Mouse (Mus musculus): ENCODE measurements at regions not wholly inside any gene's neighbourhood (a gene's known extent, or its start where the extent isn't known, plus 50 kb on each side); places are given as distances from the start of the nearest gene placed in this dataset.

GRCm38 (mm10) chr4:82129471-82129870 lies 576.1 kb downstream of the Nfib start:
- Histone ChIP-seq H3K27ac (ENCODE audit: control insufficient read depth, low read depth, low read length) (no peak overlapping the region), H3K27me3 (ENCODE audit: control insufficient read depth in 1 of 2, insufficient read depth in 2 of 2, low read length in 2 of 2) (no peaks in the 10 kb centered on the region), H3K4me3 (ENCODE audit: control insufficient read depth in 1 of 2, insufficient read depth in 1 of 2, low read depth in 2 of 2, low read length in 2 of 2) (no peak overlapping the region), H3K9me3 (replicated peaks; ENCODE audit: insufficient read depth, low read length) (no peaks in the 10 kb centered on the region), H3K79me2 (ENCODE audit: control insufficient read depth, insufficient read depth, low read length, poor library complexity) (no peaks in the 10 kb centered on the region), H3K4me1 (ENCODE audit: control insufficient read depth in 1 of 2, insufficient read depth in 2 of 2, low read length in 2 of 2) (no peaks in the 10 kb centered on the region), H3K9ac (ENCODE audit: control insufficient read depth, low read depth, low read length, poor library complexity, severe bottlenecking) (no peak overlapping the region), H3K36me3 (ENCODE audit: control insufficient read depth in 1 of 2, insufficient read depth in 2 of 2, low read length in 2 of 2) (no peaks in the 10 kb centered on the region)
- no peak for TF ChIP-seq CHD2 (IDR thresholded peaks at IDR 0.05; ENCODE audit: low read length)
- TF ChIP-seq TBP (IDR thresholded peaks at IDR 0.05; ENCODE audit: low read depth, low read length): no peak
- no peak for TF ChIP-seq ELF1 (IDR thresholded peaks at IDR 0.05; ENCODE audit: low read depth, low read length)
- TF ChIP-seq CTCF (IDR thresholded peaks at IDR 0.05 in 2 of 3, conservative IDR thresholded peaks at IDR 0.05 in 1 of 3; ENCODE audit: control insufficient read depth in 1 of 3, insufficient read depth in 1 of 3, low read depth in 2 of 3, low read length in 3 of 3, poor library complexity in 1 of 3, severe bottlenecking in 1 of 3): no peak
- TF ChIP-seq EP300 (IDR thresholded peaks at IDR 0.05; ENCODE audit: low read depth in 1 of 2, low read length in 2 of 2): no peak
- no peak for TF ChIP-seq SMC3 (IDR thresholded peaks at IDR 0.05; ENCODE audit: low read depth, low read length)
- TF ChIP-seq ZNF384 (IDR thresholded peaks at IDR 0.05; ENCODE audit: low read depth, low read length): no peak
- TF ChIP-seq MEF2A (IDR thresholded peaks at IDR 0.05; ENCODE audit: extremely low read depth, insufficient replicate concordance, low read depth, low read length, poor library complexity, severe bottlenecking): no peak
- DNase-seq (ENCODE audit: low read depth, low spot score): no peak

- Histone ChIP-seq H3K36me3 (ENCODE audit: control insufficient read depth in 1 of 2, insufficient read depth in 2 of 2, low read length in 2 of 2) (no peaks in the 10 kb centered on the region), H3K27ac (ENCODE audit: control insufficient read depth, low read depth, low read length) (no peak overlapping the region), H3K27me3 (ENCODE audit: control insufficient read depth in 1 of 2, insufficient read depth in 2 of 2, low read length in 2 of 2) (no peaks in the 10 kb centered on the region), H3K4me3 (ENCODE audit: control insufficient read depth in 1 of 2, insufficient read depth in 1 of 2, low read depth in 2 of 2, low read length in 2 of 2) (no peak overlapping the region), H3K9ac (ENCODE audit: control insufficient read depth, low read depth, low read length, poor library complexity, severe bottlenecking) (no peak overlapping the region), H3K9me3 (replicated peaks; ENCODE audit: insufficient read depth, low read length) (no peaks in the 10 kb centered on the region), H3K4me1 (ENCODE audit: control insufficient read depth in 1 of 2, insufficient read depth in 2 of 2, low read length in 2 of 2) (no peaks in the 10 kb centered on the region), H3K79me2 (ENCODE audit: control insufficient read depth, insufficient read depth, low read length, poor library complexity) (no peaks in the 10 kb centered on the region)
- no peak for TF ChIP-seq RAD21 (IDR thresholded peaks at IDR 0.05; ENCODE audit: low read depth, low read length)
- no peak for TF ChIP-seq HCFC1 (IDR thresholded peaks at IDR 0.05; ENCODE audit: low read depth, low read length)
- TF ChIP-seq GABPA (IDR thresholded peaks at IDR 0.05; ENCODE audit: low read depth, low read length): no peak
- TF ChIP-seq MXI1 (IDR thresholded peaks at IDR 0.05; ENCODE audit: low read depth, low read length): no peak
- no peak for TF ChIP-seq EP300 (IDR thresholded peaks at IDR 0.05; ENCODE audit: low read depth in 1 of 2, low read length in 2 of 2)
- TF ChIP-seq BHLHE40 (IDR thresholded peaks at IDR 0.05; ENCODE audit: borderline replicate concordance, low read depth, low read length): no peak
- TF ChIP-seq POLR2A (IDR thresholded peaks at IDR 0.05; ENCODE audit: control insufficient read depth in 1 of 2, insufficient read depth in 1 of 2, low read depth in 1 of 2, low read length in 2 of 2, poor library complexity in 1 of 2): no peak
- DNase-seq (ENCODE audit: low read depth, low spot score): no peak
These were observed 581.8 kb downstream of the Nfib start for GRCm38 (mm10) chr4:82123733-82124132.

GRCm38 (mm10) chr4:82123101-82123500 lies 582.4 kb downstream of the Nfib start:
- Histone ChIP-seq H3K4me1 (ENCODE audit: control insufficient read depth in 1 of 2, insufficient read depth in 2 of 2, low read length in 2 of 2) (no peaks in the 10 kb centered on the region), H3K27me3 (ENCODE audit: control insufficient read depth in 1 of 2, insufficient read depth in 2 of 2, low read length in 2 of 2) (no peaks in the 10 kb centered on the region), H3K79me2 (ENCODE audit: control insufficient read depth, insufficient read depth, low read length, poor library complexity) (no peaks in the 10 kb centered on the region), H3K9ac (ENCODE audit: control insufficient read depth, low read depth, low read length, poor library complexity, severe bottlenecking) (no peak overlapping the region), H3K27ac (ENCODE audit: control insufficient read depth, low read depth, low read length) (no peak overlapping the region), H3K36me3 (ENCODE audit: control insufficient read depth in 1 of 2, insufficient read depth in 2 of 2, low read length in 2 of 2) (no peaks in the 10 kb centered on the region), H3K9me3 (replicated peaks; ENCODE audit: insufficient read depth, low read length) (no peaks in the 10 kb centered on the region), H3K4me3 (ENCODE audit: control insufficient read depth in 1 of 2, insufficient read depth in 1 of 2, low read depth in 2 of 2, low read length in 2 of 2) (no peak overlapping the region)
- DNase-seq (ENCODE audit: low read depth, low spot score): no peak
- TF ChIP-seq EP300 (IDR thresholded peaks at IDR 0.05; ENCODE audit: low read depth in 1 of 2, low read length in 2 of 2) (no peak), CTCF (IDR thresholded peaks at IDR 0.05 in 2 of 3, conservative IDR thresholded peaks at IDR 0.05 in 1 of 3; ENCODE audit: control insufficient read depth in 1 of 3, insufficient read depth in 1 of 3, low read depth in 2 of 3, low read length in 3 of 3, poor library complexity in 1 of 3, severe bottlenecking in 1 of 3) (no peak), POLR2AphosphoS5 (IDR thresholded peaks at IDR 0.05; ENCODE audit: borderline replicate concordance, low read depth, low read length) (no peak)

Data from MEL (cell line).